Mouse (Mus musculus) mouse embryonic stem cell (cell line): ENCODE results near the gene Myf5.

Experiments used
- in situ Hi-C, 2 experiments: fragments of 300-500 bp; cut with MboI; formaldehyde crosslinking; loops; 1 replicate in 1 of 2; 3 replicates in 1 of 2; pipeline ENCODE4 v1.14.3; 2019 to 2020; ENCODE audit warnings: low sequenced_read_pairs in 2 of 2, low pct_unique_long_range_greater_than_20kb in 1 of 2, mixed read lengths in 1 of 2; ENCODE audit not compliant: unreplicated experiment in 1 of 2

Myf5 gene

GRCm38 (mm10) chr10:107485870-107486269 lies at the start of gene Myf5:
Gene Myf5, minus strand, starts transcription at chr10:107486134.
- in situ Hi-C loops, result no loop called here

DNA sequence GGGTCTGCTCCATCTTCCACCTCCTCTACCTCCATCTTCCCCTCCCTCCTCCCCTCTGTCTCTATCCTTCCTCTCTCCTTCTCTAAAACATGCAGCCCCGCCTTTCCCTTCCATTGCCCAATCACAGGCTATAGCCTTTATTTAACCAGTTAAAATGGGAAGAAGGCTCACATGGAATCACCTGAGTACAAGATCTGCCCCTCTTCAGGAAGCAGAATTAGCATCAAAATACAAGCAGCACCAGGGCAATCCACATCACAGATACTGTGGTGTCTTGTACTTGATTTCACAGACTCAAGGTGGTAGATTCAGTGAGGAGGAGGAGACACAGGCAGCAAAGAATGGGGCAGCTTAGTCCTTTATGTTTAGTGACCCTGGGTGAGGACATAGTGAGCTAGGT lies 42.8 kb upstream of the Myf5 start:
- in situ Hi-C loops, result no loop called here

GRCm38 (mm10) chr10:107519216-107519615 lies 33.3 kb upstream of the Myf5 start:
- in situ Hi-C loops, result no loop called here

DNA sequence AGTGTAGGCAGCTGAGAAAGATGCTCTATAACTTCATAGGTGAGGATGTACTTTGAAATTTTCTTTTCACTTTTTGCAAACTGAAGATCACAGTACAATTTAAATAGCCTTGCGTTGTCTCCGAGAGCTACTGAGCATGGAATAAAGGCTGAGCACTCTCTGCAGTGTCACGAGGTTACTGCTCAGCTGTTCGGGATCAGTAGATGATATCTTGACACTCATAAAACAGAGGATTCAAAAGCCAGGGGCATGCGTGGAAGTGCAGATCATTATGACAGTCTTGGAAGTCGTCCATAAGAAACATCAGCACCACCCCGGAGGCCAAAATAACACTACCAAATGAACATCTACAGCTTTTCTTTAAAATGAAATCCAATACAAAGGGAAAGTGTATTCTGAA lies 30.7 kb upstream of the Myf5 start:
- in situ Hi-C loops, result no loop called here

DNA sequence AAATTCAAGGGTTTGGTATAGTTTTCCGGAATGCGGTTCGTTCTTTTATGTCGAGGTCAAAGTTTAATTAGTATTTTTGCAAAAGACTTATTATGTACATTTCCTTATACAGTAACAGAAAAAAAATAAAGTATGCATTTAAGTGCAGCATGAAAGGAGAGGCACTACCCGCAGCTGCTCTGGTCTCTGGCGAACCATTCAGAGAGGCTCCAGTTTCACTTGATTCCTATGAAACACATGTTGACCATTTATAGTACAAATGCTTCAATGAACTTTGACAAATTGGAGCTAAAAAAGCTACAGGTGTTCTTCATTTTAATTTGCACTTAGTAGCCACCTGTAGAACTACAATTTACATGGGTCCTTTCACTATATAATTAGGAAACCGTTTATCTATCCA lies 28.8 kb upstream of the Myf5 start:
- in situ Hi-C loops, result no loop called here

- in situ Hi-C loops, result no loop called here
Measured at GRCm38 (mm10) chr10:107506397-107506796, 20.5 kb upstream of the Myf5 start.

DNA sequence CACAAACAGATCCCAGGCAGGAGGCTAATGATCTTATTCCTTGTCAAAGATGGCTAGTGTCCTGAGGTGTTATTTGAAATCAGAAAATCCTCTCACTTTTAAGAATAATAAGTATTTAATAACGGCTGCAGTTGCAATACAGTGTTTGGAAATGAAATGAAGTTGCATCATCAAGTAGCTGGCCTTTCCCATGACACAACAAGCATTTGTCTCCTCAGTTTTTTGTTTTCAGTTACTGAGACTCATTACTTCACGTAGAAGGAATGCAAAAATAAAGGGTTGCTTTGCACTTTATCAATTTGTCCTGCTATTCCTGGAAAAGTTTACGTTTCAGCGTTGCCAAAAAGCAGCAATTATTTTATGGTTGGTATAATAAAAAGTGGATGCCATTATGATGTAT lies 17.5 kb upstream of the Myf5 start:
- in situ Hi-C loops, result no loop called here

GRCm38 (mm10) chr10:107502193-107502592 lies 16.3 kb upstream of the Myf5 start:
- in situ Hi-C loops, result no loop called here

DNA sequence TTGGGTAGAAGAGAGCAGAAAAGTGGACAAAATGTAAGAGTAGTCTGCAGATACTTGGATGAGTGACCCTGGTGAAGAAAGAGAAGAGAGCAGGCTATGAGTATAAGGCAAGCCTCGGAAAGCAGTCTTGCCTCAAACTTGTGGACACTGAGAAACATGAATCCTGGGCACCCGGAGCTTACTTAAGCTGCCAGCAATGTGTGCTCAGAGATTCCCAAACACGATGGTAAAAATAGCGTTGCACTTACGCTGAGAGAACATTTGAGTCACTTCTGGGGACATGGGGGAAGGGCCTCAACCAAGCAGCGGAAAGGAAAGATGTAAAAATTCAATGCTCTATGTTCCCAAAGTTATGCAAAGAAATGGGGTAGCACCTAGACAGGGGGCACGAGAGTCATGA lies 13.7 kb upstream of the Myf5 start:
- in situ Hi-C loops, result no loop called here

GRCm38 (mm10) chr10:107496402-107496801 lies 10.5 kb upstream of the Myf5 start:
- in situ Hi-C loops, result no loop called here

DNA sequence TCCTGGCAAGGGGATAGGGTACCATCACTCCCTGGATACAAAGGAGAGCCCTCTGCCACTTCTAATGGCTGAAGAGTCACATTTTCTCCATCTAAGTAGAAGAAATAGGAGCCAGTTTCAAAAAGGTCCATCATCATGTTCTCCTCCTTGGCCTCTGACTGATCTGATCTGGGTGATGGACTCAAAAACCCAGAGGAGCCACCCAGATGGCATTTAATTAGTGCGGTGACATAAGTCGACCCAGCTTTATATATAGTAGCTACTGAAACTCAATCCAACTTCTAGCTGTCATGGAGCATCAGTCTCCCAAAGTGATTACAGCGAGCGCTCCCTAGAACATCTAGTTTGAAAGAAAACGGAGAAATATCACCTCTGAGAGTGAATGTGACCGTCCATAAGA lies 8.6 kb upstream of the Myf5 start, which contains the start of gene Myf6:
Gene Myf6 (minus strand): TSS at position 170 of the 400 bp plus-strand sequence.
- in situ Hi-C loops, result no loop called here

GRCm38 (mm10) chr10:107493580-107494474 lies 7.9 kb upstream of the Myf5 start:
- in situ Hi-C loops, result no loop called here

GRCm38 (mm10) chr10:107492867-107493579 lies 7.1 kb upstream of the Myf5 start:
- in situ Hi-C loops, result no loop called here

GRCm38 (mm10) chr10:107488654-107489315 lies 2.9 kb upstream of the Myf5 start:
- in situ Hi-C loops, result no loop called here

- in situ Hi-C loops, result no loop called here
Measured at GRCm38 (mm10) chr10:107486770-107487169, 836 bp upstream of the Myf5 start.

DNA sequence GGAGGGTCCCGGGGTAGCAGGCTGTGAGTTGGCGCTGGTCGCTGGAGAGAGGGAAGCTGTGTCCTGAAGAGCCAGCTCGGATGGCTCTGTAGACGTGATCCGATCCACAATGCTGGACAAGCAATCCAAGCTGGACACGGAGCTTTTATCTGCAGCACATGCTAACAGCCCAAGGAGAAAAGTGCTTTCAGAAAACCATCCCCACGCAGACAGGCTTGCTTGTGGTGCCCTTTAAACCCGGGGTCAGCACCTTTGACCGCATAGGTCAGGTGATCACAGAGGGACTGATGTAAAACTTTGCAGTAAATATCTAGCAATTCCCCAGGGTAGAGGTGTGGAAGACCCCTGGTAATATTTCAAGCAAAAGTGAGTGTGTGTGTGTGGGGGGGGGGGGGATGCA lies 1.9 kb downstream of the Myf5 start:
- in situ Hi-C loops, result no loop called here

- in situ Hi-C loops, result no loop called here
Measured at GRCm38 (mm10) chr10:107473497-107473896, 12.4 kb downstream of the Myf5 start.

DNA sequence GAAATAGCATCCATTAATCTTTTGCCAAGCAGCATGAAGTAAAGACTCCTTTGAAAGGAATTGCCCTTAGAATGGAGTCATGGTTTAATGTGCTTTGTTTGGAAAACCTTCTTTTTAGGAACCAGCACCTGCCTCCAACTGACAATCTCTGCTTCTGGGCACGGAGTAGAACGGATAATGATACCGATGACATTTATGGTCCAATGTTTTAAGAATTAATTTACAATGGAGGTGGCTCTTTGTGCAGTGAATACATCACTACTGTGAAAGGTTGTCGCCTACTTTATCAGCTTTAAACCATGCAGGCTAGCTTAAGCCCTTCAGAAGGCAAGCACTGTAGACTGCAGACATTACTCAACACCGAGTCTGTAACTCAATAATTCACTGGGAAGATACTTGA lies 14.2 kb downstream of the Myf5 start:
- in situ Hi-C loops, result no loop called here

DNA sequence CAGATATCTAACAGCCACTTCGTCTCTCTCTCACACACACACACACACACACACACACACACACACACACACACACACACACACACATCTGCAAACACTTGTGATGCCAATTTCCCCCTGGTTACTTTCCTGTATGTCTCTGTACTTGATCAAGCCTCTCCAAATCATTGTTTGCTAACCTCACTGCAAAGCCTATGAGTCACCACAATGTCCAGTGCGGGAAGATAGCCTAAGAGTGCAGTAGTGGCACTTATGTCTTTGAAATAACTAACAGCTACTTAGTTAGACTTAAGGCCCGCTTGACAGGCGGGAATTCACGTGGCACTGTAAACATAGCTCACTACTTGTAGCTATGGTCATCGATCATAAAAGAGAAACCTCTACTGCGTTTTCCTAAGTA lies 18.1 kb downstream of the Myf5 start:
- in situ Hi-C loops, result no loop called here
